Mouse (Mus musculus) olfactory bulb, adult 2 months (tissue): ENCODE results near the gene Tmem255b.

Experiments used
- CTCF ChIP-seq: fragments of 200-500 bp; IDR thresholded peaks from 2 replicates; pipeline ENCODE4 v1.5.1; 2012; ENCODE audit warnings: low read depth, mild to moderate bottlenecking, low read length, moderate library complexity; ENCODE audit not compliant: insufficient read depth
- POLR2A ChIP-seq: fragments of 200-500 bp; IDR thresholded peaks from 2 replicates; pipeline ENCODE4 v1.6.1; 2012; ENCODE audit warnings: mild to moderate bottlenecking, low read depth, low read length, moderate library complexity; ENCODE audit not compliant: insufficient read depth

DNA sequence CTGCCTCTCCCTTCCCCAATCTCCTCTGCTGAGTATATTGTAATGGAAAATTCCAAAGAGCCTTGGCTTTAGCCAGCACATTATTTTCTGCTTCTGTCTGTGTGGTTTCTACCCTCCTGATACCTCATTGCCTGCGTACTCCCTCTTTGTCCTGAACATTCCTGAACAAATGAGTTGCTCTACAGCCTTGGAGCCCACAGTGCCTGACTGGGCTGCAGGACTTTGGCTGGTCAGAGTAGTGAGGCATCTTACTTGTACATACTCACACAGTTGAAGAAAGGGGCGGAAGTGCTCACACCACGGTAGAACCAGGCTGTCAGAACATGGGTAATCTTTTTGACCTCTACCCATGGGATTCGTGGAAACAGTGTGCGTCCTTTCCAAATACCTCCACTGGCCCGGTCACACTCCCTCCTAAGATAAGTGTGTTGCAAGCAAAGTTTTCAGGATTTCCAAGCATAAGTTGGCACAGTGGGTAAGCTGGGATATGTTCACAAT, 82.3 kb downstream of the Tmem255b start:
- TF ChIP-seq CTCF: no peak
- TF ChIP-seq POLR2A: no peak
